ENCODE assay signal across 9 mouse cellular contexts in the genomic region with DNA sequence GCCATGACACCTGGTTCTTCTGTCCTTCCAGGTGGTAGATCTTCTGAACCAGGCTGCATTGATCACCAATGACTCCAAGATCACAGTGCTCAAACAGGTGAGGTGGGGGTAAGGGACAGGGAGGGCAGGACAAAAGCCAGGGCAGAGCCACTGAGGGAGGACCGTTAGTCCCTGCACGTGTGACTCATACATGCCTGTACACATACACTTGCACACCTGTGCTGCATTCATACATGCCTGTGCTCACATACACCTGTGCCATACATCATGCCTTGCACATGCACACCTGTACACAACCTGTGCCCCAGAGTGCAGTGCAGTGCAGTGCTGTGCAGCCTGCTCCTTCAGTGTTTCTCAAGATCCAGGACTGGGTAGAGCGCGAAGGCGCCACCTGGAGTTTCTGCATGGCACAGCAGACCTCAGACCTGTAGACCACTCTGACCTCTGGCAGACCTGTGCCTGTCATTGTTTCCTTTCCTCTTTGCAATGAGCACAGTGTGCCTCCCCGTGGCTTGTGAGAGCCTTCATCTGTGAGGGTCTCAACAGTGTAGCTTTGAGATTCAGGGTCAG. TPM values are rescaled to one million over a fixed set of nuclear protein-coding genes. Genes with fewer than 3 reads are reported as not detected.
DNase-seq lines count a peak whose midpoint lies in the region; ATAC-seq and TF ChIP-seq lines count a peak whose summit lies in the region.
"Had no signal": no experiment of that assay in that cellular context is flagged by ENCODE, and none has a peak within 500 bp of the region (broad histone marks: within the 10 kb centered on the region; RNA-seq: fewer than 3 reads in every experiment).

No protein-coding gene starts in this region.

- no peaks in the 10 kb centered on the region for H3K9me3 ChIP-seq in midbrain, embryonic 15.5 days
- H3K9me3 ChIP-seq: liver, embryonic 13.5 days had no signal

- no peaks in the 10 kb centered on the region for H3K4me1 ChIP-seq in cortical plate, adult 2 months (ENCODE audit: control insufficient read depth, insufficient read depth, low read length)
- peaks cover 21% of the 10 kb centered on the region for H3K4me1 ChIP-seq in midbrain, embryonic 15.5 days

- no peaks in the 10 kb centered on the region for H3K27me3 ChIP-seq in midbrain, embryonic 15.5 days (replicated peaks)
- H3K27me3 ChIP-seq: liver, embryonic 13.5 days had no signal

- H3K4me2 ChIP-seq in midbrain, embryonic 15.5 days = no peak overlapping the region
- H3K4me2 ChIP-seq: liver, embryonic 13.5 days had no signal

- H3K36me3 ChIP-seq in midbrain, embryonic 15.5 days (replicated peaks) = peaks cover 39% of the 10 kb centered on the region

- H3K4me3 ChIP-seq in cortical plate, adult 2 months (ENCODE audit: insufficient read depth, low read length) = no peak overlapping the region
- H3K4me3 ChIP-seq in midbrain, embryonic 15.5 days = no peak overlapping the region
- H3K4me3 ChIP-seq: liver, embryonic 13.5 days had no signal

- no peak overlapping the region for H3K9ac ChIP-seq in midbrain, embryonic 15.5 days
- H3K9ac ChIP-seq: liver, embryonic 13.5 days had no signal

- TF ChIP-seq POLR2A in cortical plate, adult 2 months (IDR thresholded peaks at IDR 0.05; ENCODE audit: extremely low read depth, insufficient read depth, low read length) = no peak

- TF ChIP-seq CTCF in cortical plate, adult 2 months (IDR thresholded peaks at IDR 0.05; ENCODE audit: extremely low read depth, insufficient read depth, low read length) = peak; percentile 59

- peak; percentile 67 to 77 for DNase-seq in cerebellum, postnatal 14 days
- DNase-seq in cerebellum, adult 8-10 months = no peak
- DNase-seq in CD4-positive helper T cell, adult 2 months (ENCODE audit: low read depth, low spot score) = peak; percentile 56
- peak; percentile 71 for DNase-seq in heart, postnatal 4 days
- peak; percentile 77 to 83 for DNase-seq in kidney, postnatal 4 days
- DNase-seq in thymus, postnatal 25 days = peak; percentile 70
- DNase-seq: liver, embryonic 13.5 days had no signal

- WGBS in midbrain, embryonic 15.5 days = 68% methylated on average over 6 of the region's 6 CpGs

- 0 out of 2 replicates have a peak, but pooled peaks have one; percentile 11 for ATAC-seq in midbrain, embryonic 15.5 days (replicated peaks)

- no peak overlapping the region for H3K27ac ChIP-seq in cortical plate, adult 2 months (ENCODE audit: insufficient read depth, low read length)
- H3K27ac ChIP-seq in midbrain, embryonic 15.5 days = no peak overlapping the region
- H3K27ac ChIP-seq: liver, embryonic 13.5 days had no signal

RNA-seq across cellular contexts. Expression of a gene that starts 5.0 kb away (rescaled TPM):
- polyA plus RNA-seq in cortical plate, adult 2 months (2012; rRNA removed) = 113 and 118 TPM in 2 replicates
- 10 to 100 TPM; 57.3 to 62.5 TPM for total RNA-seq in heart, postnatal 4 days (2021)
- 30.6 and 32.7 TPM in 2 replicates for polyA plus RNA-seq in midbrain, embryonic 15.5 days (2015; fragmentation: Nextera tagmentation; extraction: Ambion mirVana)

RNA-seq across cellular contexts. Expression of a gene that starts 5.8 kb away (rescaled TPM):
- polyA plus RNA-seq in cortical plate, adult 2 months (2012; rRNA removed) = not detected in 2 replicates
- total RNA-seq in heart, postnatal 4 days (2021) = not detected
- not detected in 2 replicates for polyA plus RNA-seq in midbrain, embryonic 15.5 days (2015; fragmentation: Nextera tagmentation; extraction: Ambion mirVana)

RNA-seq across cellular contexts. Expression of a gene that starts 25.3 kb away (rescaled TPM):
- polyA plus RNA-seq in cortical plate, adult 2 months (2012; rRNA removed) = 0.10 and 0.17 TPM in 2 replicates
- not detected for total RNA-seq in heart, postnatal 4 days (2021)
- 0.15 and 0.37 TPM in 2 replicates for polyA plus RNA-seq in midbrain, embryonic 15.5 days (2015; fragmentation: Nextera tagmentation; extraction: Ambion mirVana)
- polyA plus RNA-seq: liver, embryonic 13.5 days had no signal

RNA-seq across cellular contexts. Expression of a gene that starts 25.3 kb away (rescaled TPM):
- polyA plus RNA-seq in cortical plate, adult 2 months (2012; rRNA removed) = 27.2 and 28.5 TPM in 2 replicates
- total RNA-seq in heart, postnatal 4 days (2021) = 10 to 100 TPM; 27.3 to 32.3 TPM
- polyA plus RNA-seq in midbrain, embryonic 15.5 days (2015; fragmentation: Nextera tagmentation; extraction: Ambion mirVana) = 33.4 and 40.2 TPM in 2 replicates

RNA-seq across cellular contexts. Expression of a gene that starts 38.1 kb away (rescaled TPM):
- 49.7 and 50.8 TPM in 2 replicates for polyA plus RNA-seq in cortical plate, adult 2 months (2012; rRNA removed)
- total RNA-seq in heart, postnatal 4 days (2021) = 1 to 10 TPM; 1.4 to 1.5 TPM
- polyA plus RNA-seq in midbrain, embryonic 15.5 days (2015; fragmentation: Nextera tagmentation; extraction: Ambion mirVana) = 5.8 and 6.2 TPM in 2 replicates
